Mouse (Mus musculus) kidney, adult 2 months (tissue): ENCODE results near the gene Plekhm2. TPM values are rescaled to one million over a fixed set of nuclear protein-coding genes. Genes with fewer than 3 reads are reported as not detected.

Experiments
- DNase-seq: peaks from one replicate; pipeline ENCODE4 v3.0.0; 2021
- H3K27ac ChIP-seq: fragments of 200-500 bp; 2 replicates; pipeline ENCODE4 v1.5.1; 2012; ENCODE audit warnings: low read depth, low read length, control low read depth, inconsistent platforms; ENCODE audit not compliant: insufficient read depth
- H3K27me3 ChIP-seq: fragments of 200-500 bp; replicated peaks from 2 replicates; pipeline ENCODE4 v1.6.1; 2012; ENCODE audit warnings: mild to moderate bottlenecking, moderate library complexity, low read length, inconsistent platforms; ENCODE audit not compliant: control insufficient read depth, insufficient read depth
- H3K36me3 ChIP-seq: fragments of 200-500 bp; 2 replicates; pipeline ENCODE4 v1.6.1; 2012; ENCODE audit warnings: mild to moderate bottlenecking, moderate library complexity, low read length, inconsistent platforms; ENCODE audit not compliant: control insufficient read depth, insufficient read depth
- H3K4me1 ChIP-seq: fragments of 200-500 bp; 2 replicates; pipeline ENCODE4 v1.6.1; 2011; ENCODE audit warnings: low read length; ENCODE audit not compliant: control insufficient read depth, insufficient read depth
- H3K4me3 ChIP-seq: fragments of 200-500 bp; 2 replicates; pipeline ENCODE4 v1.5.1; 2011; ENCODE audit warnings: mild to moderate bottlenecking, low read depth, low read length, control low read depth; ENCODE audit not compliant: insufficient read depth
- CTCF ChIP-seq: fragments of 200-500 bp; conservative IDR thresholded peaks from 2 replicates; pipeline ENCODE4 v1.5.1; 2011; ENCODE audit warnings: low read depth, mild to moderate bottlenecking, control low read depth, low read length, moderate library complexity, mixed read lengths; ENCODE audit not compliant: insufficient read depth, insufficient read length
- POLR2A ChIP-seq: fragments of 200-500 bp; IDR thresholded peaks from one replicate; pipeline ENCODE4 v1.6.1; 2011; ENCODE audit warnings: low read depth, low read length, control low read depth
- WGBS: fragments of 180-500 bp; shearing (Covaris S2); methylation state at CpG from one replicate; pipeline ENCODE4 v1.1.7; 2018; 5-methylcytosine and 5-hydroxymethylcytosine counted together
- polyA plus RNA-seq: library from polyadenylated mRNA; depleted of rRNA; stranded (reverse); fragments of >200 nt; gene quantifications from 2 replicates; pipeline ENCODE4 v1.2.3, GENCODE M21; 2012; rRNA removed

Plekhm2 gene
- 79.7 and 85.4 TPM in 2 replicates for polyA plus RNA-seq

DNA sequence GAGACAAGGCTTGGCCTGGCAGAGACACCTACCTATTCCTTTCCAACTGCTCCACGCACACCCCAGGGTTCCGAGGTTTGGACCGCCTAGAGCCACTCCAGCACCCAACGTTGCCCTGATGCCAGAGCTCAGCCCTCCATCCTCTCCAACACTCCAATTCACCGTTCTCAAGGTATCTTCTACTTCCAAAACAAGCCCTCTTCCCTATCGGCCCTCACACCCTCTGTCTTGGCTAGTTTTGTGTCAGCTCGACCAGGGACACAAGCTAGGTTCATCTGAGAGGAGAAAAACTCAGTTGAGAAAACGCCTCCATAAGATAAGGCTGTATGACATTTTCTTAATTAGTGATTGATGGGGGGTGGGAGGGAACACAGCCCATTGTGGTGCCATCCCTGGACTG lies at the start of gene Plekhm2:
Gene Plekhm2, minus strand, starts transcription at position 101 of the 400 bp plus-strand sequence.
- Histone ChIP-seq H3K4me3 (peak within 1 kb of the TSS; percentile 89), H3K36me3 (no peaks in the 10 kb centered on the region), H3K4me1 (peaks cover 5% of the 10 kb centered on the region; the same call in 1 of the 2 replicates), H3K27me3 (no peaks in the 10 kb centered on the region), H3K27ac (peak within 1 kb of the TSS; percentile 53)
- 73% methylated on average over 8 of the region's 8 CpGs for WGBS
- no peak for DNase-seq
- TF ChIP-seq POLR2A (no peak), CTCF (no peak)

DNA sequence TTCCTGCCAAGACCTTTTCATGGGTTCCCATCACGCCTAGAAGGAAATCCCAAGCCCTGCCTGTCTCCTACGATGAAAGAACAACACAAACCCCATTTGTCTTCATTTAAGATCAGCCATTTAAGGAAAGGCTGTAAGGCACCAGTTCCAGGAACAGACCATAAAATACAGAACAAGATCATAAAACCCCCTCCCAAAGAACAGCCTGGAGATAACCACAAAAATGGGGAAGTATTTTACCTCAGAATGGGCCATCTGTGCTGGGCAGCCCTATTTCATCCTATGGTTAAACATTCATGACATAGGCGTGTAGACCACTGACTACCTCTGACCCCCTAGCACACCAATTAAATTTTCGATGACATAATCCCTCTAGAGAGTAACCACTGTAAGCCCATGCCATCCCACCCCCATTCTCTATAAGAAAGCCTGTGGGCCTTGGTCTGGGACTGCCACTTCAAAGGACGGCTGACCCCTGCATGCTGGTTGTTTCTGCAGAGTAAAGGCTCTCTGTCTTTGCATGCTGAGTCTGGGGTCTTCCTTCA lies 49.0 kb upstream of the Plekhm2 start:
- TF ChIP-seq CTCF (no peak), POLR2A (no peak)
- Histone ChIP-seq H3K27me3 (no peaks in the 10 kb centered on the region), H3K4me1 (peaks cover 20% of the 10 kb centered on the region), H3K27ac (no peak overlapping the region), H3K4me3 (no peak overlapping the region), H3K36me3 (peaks cover 2% of the 10 kb centered on the region)
- DNase-seq, result no peak
- 58% methylated on average over 5 of the region's 5 CpGs for WGBS

DNA sequence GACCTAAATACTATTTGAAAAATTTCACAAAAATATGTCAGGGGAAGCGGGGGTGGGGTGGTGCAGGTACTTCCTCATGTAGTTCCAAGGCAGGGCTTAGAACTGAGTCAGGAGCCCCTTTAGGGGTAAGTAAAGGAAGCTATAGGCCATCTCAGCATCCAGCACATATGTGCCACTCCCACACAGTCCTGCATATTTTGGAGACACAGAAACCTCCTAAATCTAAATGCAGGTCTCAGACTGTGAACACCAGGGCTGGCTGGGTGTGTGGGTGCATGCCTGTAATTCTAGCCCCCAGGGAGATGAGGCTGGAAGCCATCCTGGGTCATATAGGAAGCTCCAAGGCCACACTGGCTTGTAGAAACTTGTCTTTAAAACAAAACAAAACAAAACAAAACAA lies 46.6 kb upstream of the Plekhm2 start:
- H3K4me3 ChIP-seq, result no peak overlapping the region
- H3K27me3 ChIP-seq, result no peaks in the 10 kb centered on the region
- no peak overlapping the region for H3K27ac ChIP-seq
- DNase-seq, result no peak
- WGBS, result 100% methylated on average over 1 of the region's 1 CpGs
- peaks cover 20% of the 10 kb centered on the region for H3K4me1 ChIP-seq
- TF ChIP-seq CTCF (no peak), POLR2A (no peak)
- H3K36me3 ChIP-seq, result peaks cover 5% of the 10 kb centered on the region

DNA sequence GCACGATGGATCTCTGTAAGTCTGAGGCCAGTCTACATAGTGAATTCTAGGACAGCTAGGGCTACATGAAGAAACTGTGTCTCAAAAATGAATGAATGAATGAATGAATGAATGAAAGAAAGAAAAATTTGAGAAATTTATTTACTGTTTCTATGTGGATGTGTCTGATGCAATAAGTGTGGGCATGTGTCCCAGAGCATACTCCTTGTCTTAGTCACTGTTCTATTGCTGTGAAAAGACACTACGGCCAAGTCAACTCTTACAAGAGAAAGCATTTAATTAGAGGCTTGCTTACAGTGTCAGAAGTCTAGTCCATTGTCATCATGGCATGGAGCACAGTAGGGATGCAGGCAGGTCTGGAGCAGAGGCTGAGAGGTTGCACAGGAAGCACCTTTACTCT lies 44.3 kb upstream of the Plekhm2 start:
- Histone ChIP-seq H3K4me1 (peaks cover under 1% of the 10 kb centered on the region; the same call in 1 of the 2 replicates), H3K27me3 (no peaks in the 10 kb centered on the region), H3K27ac (no peak overlapping the region), H3K4me3 (no peak overlapping the region), H3K36me3 (peaks cover 5% of the 10 kb centered on the region)
- DNase-seq, result no peak
- no peak for TF ChIP-seq POLR2A
- TF ChIP-seq CTCF, result no peak
- 91% methylated on average over 2 of the region's 2 CpGs for WGBS

DNA sequence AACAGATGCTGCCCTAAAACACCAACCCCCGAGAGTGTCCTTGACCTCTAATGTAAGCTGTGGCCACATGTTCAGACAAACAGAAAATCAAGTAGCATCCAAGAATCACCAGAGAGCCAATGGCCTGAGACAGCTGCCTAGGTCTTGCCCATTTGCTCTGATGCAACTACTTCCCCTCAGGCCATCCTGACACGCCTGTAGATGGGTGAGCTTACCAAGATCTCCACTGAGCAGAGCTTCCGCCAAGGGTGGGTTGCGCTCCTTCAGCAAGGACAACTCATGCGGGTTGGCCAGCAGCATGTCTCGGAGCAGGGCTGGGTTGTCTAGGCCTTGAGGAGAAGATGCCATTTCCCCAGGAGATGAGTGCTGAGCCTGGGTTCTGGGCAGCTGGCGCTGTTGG lies 43.3 kb upstream of the Plekhm2 start:
- DNase-seq, result no peak
- H3K27ac ChIP-seq, result no peak overlapping the region
- H3K4me3 ChIP-seq, result no peak overlapping the region
- no peaks in the 10 kb centered on the region for H3K4me1 ChIP-seq
- WGBS, result 88% methylated on average over 7 of the region's 7 CpGs
- TF ChIP-seq CTCF (no peak), POLR2A (no peak)
- no peaks in the 10 kb centered on the region for H3K27me3 ChIP-seq
- H3K36me3 ChIP-seq, result peaks cover 6% of the 10 kb centered on the region

DNA sequence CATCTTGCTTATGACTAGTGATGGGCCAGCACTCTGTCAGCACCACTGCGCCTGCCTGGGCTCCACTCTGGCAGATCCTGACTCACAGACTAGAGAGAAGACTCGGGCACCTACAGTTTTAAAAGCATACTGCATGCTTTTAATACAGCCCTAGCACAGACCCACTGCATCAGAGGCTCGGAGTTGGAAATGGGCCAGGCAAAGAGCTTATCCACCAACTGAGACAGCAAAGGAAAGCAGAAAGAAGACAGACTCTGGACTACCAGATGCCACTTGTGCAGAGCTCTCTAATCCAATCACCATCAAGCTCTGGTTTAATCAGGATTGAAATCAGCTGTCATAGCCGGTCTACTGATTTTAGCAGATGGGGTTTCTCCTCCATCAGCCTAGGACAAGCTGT lies 40.6 kb upstream of the Plekhm2 start:
- Histone ChIP-seq H3K27ac (no peak overlapping the region), H3K27me3 (no peaks in the 10 kb centered on the region), H3K4me3 (no peak overlapping the region), H3K4me1 (no peaks in the 10 kb centered on the region), H3K36me3 (peaks cover 11% of the 10 kb centered on the region)
- 85% methylated on average over 4 of the region's 4 CpGs for WGBS
- no peak for DNase-seq
- TF ChIP-seq POLR2A (no peak), CTCF (no peak)

DNA sequence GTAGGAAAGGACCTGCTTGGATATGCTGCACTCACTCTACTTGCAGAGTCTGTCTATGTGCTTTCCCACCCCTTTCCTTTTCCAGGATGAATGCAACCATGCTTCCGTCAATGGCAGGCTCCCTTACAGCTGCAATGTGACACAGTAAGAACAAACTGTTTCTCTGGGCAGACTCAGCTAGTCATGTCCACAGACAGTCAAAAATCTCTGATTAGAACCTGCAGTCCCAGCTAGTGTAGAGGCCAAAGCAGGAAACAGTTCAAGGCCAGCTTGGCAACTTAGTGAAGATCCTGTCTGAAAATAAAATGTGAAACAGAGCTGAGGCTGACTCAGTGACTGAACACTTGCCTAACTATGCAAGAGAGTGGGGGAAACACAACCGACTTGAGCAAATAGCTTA lies 39.9 kb upstream of the Plekhm2 start:
- no peak for DNase-seq
- 78% methylated on average over 2 of the region's 2 CpGs for WGBS
- TF ChIP-seq CTCF, result no peak
- TF ChIP-seq POLR2A, result no peak
- Histone ChIP-seq H3K36me3 (peaks cover 11% of the 10 kb centered on the region), H3K27ac (no peak overlapping the region), H3K27me3 (no peaks in the 10 kb centered on the region), H3K4me1 (no peaks in the 10 kb centered on the region), H3K4me3 (no peak overlapping the region)

DNA sequence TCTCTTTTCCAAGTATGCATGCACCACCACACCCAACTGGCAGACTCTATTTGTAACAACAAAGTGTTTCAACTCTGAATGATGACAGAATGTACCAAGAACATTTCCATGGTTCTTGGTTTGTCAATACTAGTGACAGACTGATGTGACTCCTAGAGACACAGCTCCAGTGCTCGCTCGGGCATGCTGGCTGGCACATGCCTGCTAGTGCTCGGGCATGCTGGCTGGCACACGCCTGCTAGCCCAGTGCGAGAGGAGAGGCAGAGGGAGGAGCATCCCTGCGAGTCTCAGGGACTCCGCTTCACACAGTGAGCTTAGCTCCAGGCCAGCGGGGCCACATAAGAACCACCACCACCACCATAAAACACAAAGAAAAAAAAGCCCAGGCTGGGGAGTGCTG lies 30.0 kb upstream of the Plekhm2 start:
- H3K27ac ChIP-seq, result no peak overlapping the region
- TF ChIP-seq POLR2A, result no peak
- TF ChIP-seq CTCF, result no peak
- peaks cover 9% of the 10 kb centered on the region for H3K36me3 ChIP-seq
- WGBS, result 69% methylated on average over 8 of the region's 8 CpGs
- DNase-seq, result no peak
- no peak overlapping the region for H3K4me3 ChIP-seq
- no peaks in the 10 kb centered on the region for H3K4me1 ChIP-seq
- H3K27me3 ChIP-seq, result no peaks in the 10 kb centered on the region
